Mouse (Mus musculus) inflammation-experienced regulatory T-cells, adult 6 months (primary cell): ENCODE data around the gene 1810043G02Rik. TPM values are rescaled to one million over a fixed set of nuclear protein-coding genes. Genes with fewer than 3 reads are reported as not detected.
A peak's percentile ranks its signal among the peaks of the same experiment; 100 is the strongest.
"Not testable (repeated sequence)": the region's sequence is repeated elsewhere in the genome, so short reads cannot be mapped to it uniquely, and the experiment has no call there.

Experiments
- ATAC-seq: one replicate; pipeline ENCODE4 v1.8.0; 2017
- polyA plus RNA-seq, 3 experiments: library from polyadenylated mRNA; unstranded; fragments of 100-300 nt; shearing (Covaris generic); gene quantifications; one replicate each; pipeline ENCODE4 v1.2.1; 2017

The 1810043G02Rik gene
- 1 to 10 TPM; 5.9 to 9.5 (median 7.7) TPM for polyA plus RNA-seq

- peak; percentile 97 for ATAC-seq
Measured at GRCm38 (mm10) chr10:77978351-77979350, at the start of gene 1810043G02Rik. Gene 1810043G02Rik, plus strand, starts transcription at chr10:77978524.

DNA sequence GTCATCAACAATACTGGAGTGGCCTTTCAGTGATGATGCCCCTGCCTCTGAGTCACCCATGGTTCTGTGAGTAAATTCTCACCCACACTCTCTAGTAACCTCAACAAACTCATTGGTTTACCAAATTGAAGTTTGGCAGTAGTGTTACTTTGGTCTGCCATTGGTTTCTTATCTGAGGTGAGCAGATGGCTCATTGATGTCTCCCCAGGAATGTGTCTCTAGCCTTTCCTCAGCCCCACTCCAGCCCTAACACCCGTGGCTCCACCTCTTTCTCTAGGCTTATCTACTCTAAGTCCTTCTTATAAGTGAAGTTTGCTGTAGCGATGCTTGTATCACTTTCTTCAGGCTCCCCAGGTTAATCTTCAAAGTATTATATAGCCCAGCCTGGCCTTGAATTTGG, 38.6 kb upstream of the 1810043G02Rik start:
- ATAC-seq: no peak

GRCm38 (mm10) chr10:77950468-77950867, 27.9 kb upstream of the 1810043G02Rik start:
- not testable (repeated sequence) for ATAC-seq

- ATAC-seq: peak; percentile 74
Measured at GRCm38 (mm10) chr10:77962725-77963124, 15.6 kb upstream of the 1810043G02Rik start.

DNA sequence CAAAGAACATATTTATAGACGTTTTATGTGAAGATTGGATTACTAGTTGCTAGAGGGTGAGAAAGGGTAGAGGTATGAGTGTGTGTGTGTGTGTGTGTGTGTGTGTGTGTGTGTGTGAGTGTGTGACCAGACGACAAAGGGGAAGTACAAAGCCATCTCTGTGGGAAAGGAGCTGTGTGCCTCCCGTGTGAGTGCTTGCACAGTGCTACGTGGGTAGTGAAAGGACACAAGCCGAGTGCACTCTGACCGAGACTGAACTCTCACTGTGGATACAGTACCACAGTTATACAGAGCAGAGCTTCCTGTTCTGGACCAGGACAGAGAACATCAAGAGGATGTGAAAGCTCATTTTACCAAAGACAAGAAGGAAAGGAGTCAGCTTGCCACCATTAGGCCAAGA, 14.4 kb upstream of the 1810043G02Rik start:
- ATAC-seq: no peak

DNA sequence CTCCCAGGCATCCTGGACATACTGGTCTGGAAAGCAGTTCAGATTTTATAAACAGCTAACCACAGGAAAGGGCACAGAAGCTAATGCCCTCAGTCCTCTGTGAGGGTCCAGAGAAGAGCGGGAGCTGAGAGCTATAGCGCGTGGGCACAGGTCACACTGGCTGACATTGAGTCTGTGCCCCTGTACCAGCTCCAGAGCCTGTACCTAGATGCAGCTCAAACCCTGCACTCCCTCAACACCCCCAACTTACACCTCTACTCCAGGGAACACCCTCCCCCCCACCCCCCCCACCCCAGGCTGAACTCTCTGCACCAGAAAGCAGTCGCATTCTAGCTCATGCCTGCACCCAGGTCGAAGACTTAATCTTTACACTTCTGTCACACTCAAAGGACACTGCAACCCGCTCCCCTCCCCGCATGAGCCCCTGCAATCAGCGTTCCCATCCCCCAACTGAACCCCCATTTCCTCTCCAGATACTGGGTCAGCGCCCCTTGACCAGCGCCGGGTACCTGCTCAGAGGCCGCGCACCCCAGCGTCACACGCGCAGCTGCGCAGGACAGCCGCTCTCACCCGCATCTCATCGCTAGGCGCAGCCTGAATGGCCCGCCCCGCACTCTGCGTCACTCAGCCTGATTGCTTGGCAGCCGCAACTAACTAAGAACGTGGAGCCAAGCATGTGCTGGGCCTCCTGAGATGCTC, 8.9 kb upstream of the 1810043G02Rik start:
- ATAC-seq: peak; percentile 50

- no peak for ATAC-seq
Measured at GRCm38 (mm10) chr10:77969973-77970325, 8.4 kb upstream of the 1810043G02Rik start.

GRCm38 (mm10) chr10:77970481-77970880, 7.8 kb upstream of the 1810043G02Rik start, which contains the start of gene Trpm2:
Gene Trpm2, minus strand, starts transcription at chr10:77970563.
- ATAC-seq: no peak

GRCm38 (mm10) chr10:77971191-77971590, 7.1 kb upstream of the 1810043G02Rik start:
- peak; percentile 67 for ATAC-seq

DNA sequence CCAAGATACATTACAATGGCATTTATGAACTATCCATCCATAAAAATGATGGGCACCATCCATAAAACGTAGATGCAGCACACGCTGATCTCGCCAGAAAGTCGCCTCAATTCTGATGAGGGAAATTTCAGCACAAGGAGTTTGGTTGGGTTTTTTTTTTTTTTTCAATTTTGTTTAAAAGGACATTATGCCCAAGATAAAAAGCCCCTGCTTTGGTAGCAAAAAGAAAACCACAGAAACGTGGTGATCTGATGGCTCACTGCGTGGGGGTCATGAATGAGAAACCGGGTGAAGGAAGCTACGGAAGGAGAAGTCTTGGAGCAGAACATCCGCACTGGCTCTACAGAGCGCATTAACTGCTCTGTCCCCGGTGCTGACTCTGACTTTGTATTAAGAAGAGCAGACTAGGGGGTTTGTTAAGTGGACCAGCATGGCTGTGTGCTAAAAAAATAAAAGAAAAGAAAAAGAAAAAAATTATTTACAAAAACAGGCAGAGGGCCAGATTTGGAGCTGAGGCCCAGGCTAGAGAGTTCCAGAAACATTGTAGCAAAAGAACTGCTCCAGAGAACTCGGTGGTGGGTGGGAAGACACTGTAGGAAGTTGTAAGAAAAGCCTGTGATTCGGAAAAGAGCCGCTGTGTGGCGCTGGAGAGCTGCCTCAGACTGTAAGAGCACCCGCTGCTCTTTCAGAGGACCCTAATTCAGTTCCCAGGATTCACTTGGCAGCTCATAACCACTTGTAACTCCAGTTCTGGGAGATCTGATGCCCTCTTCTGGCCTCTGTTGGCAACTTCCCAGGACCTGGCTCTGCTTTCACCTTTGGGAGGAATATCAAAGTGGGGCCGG, 6.4 kb upstream of the 1810043G02Rik start:
- no peak for ATAC-seq

- ATAC-seq: no peak
Measured at GRCm38 (mm10) chr10:77974323-77974722, 4.0 kb upstream of the 1810043G02Rik start.

GRCm38 (mm10) chr10:77974811-77975210, 3.5 kb upstream of the 1810043G02Rik start:
- ATAC-seq: no peak

DNA sequence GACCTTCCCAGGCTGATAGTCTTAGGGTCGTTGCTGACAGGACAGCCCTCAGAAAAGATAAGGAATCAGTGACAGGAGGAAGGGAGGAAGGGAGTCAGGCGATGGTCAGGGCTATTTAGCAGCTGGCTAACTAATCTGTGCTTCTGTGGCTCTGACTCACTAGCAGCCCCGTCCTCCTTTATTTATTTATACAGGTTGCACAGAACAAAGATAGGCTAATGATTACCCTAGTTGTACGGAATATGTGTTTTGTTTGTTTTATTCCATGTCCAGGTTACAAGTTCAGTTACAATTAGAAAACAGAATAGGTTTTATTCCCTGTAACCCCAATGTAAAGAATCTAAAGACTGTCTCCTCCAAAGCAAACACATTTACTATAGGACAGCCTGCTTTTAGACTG, 2.7 kb upstream of the 1810043G02Rik start:
- ATAC-seq: no peak

- no peak for ATAC-seq
Measured at GRCm38 (mm10) chr10:77976458-77977150, 1.7 kb upstream of the 1810043G02Rik start.

- ATAC-seq: peak; percentile 98
Measured at GRCm38 (mm10) chr10:77984660-77985059, 6.3 kb downstream of the 1810043G02Rik start.

- ATAC-seq: no peak
Measured at GRCm38 (mm10) chr10:77985775-77986174, 7.5 kb downstream of the 1810043G02Rik start.

GRCm38 (mm10) chr10:77995639-77996038, 17.3 kb downstream of the 1810043G02Rik start:
- no peak for ATAC-seq

DNA sequence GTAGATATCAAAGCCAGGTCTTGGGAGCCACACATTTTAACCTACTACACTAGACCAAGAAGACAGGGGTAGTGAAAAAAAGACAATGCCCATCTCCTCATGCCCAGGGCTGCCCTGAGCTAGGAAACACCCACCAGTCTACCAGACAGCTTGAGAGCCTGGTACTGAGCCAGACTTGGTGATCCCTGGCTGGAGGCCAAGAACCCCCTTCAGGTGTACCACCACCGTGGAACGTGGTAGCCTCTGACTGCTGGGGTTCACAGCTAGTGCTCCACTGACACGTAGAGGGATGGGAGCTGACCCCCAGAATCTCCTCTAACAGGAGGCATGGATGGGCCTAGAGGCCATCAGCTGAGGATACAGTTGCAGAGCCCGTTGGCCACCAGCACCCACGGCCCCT, 21.9 kb downstream of the 1810043G02Rik start:
- ATAC-seq: no peak

- no peak for ATAC-seq
Measured at GRCm38 (mm10) chr10:78001796-78002195, 23.5 kb downstream of the 1810043G02Rik start.

DNA sequence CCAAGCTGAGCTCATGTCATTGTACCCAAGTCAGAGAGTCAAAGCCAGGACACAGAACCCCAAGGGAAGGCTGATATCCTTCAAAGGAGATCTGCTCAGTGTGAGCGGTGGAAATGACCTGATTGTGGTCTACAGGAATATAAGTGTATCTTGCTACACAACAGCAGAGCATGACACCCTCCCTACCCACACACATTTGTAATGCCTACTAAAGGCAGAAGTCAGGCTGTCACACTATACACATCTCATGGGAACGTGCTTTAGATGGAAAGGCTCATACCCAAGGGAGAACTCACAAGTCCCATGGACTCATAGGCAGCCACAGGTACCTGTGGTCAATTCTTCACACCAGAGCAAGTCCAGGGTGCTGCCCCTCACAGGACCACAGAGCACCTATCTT, 24.0 kb downstream of the 1810043G02Rik start:
- no peak for ATAC-seq

- no peak for ATAC-seq
Measured at GRCm38 (mm10) chr10:78004479-78005100, 26.3 kb downstream of the 1810043G02Rik start.
